Mouse (Mus musculus) G1E (cell line): ENCODE measurements around the gene Gdpd4.

Experiments
- CTCF ChIP-seq: IDR thresholded peaks from 2 replicates; pipeline ENCODE4 v1.5.1; 2012; ENCODE audit warnings: low read depth, low read length, inconsistent platforms, mixed read lengths
- GATA1 ChIP-seq: IDR thresholded peaks from 2 replicates; pipeline ENCODE4 v1.6.1; 2012; ENCODE audit warnings: borderline replicate concordance, low read length, inconsistent platforms, mixed read lengths
- GATA2 ChIP-seq: IDR thresholded peaks from 2 replicates; pipeline ENCODE4 v1.6.1; 2012; ENCODE audit warnings: low read depth, low read length, inconsistent platforms, borderline replicate concordance
- POLR2AphosphoS5 ChIP-seq: IDR thresholded peaks from 2 replicates; pipeline ENCODE4 v1.6.1; 2012; ENCODE audit warnings: low read depth, low read length, inconsistent platforms; ENCODE audit not compliant: insufficient replicate concordance
- TAL1 ChIP-seq: conservative IDR thresholded peaks from 2 replicates; pipeline ENCODE4 v1.6.1; 2012; ENCODE audit warnings: low read depth, low read length, inconsistent platforms, mixed read lengths

- no peak for TF ChIP-seq CTCF
- no peak for TF ChIP-seq POLR2AphosphoS5
- TF ChIP-seq GATA2, result no peak
- TF ChIP-seq GATA1, result no peak
- no peak for TF ChIP-seq TAL1
Measured at GRCm38 (mm10) chr7:98077453-98077852, 157.7 kb downstream of the Gdpd4 start.
